Mouse (Mus musculus) ES-E14 (cell line): ENCODE data around the gene Cbx4. TPM values are rescaled to one million over a fixed set of nuclear protein-coding genes. Genes with fewer than 3 reads are reported as not detected.
A peak's percentile ranks its signal among the peaks of the same experiment; 100 is the strongest.

ENCODE experiments used
- DNase-seq: peaks from one replicate; pipeline ENCODE4 v3.0.0-alpha.2; 2013; ENCODE audit warnings: low read depth, low spot score
- H3K27ac ChIP-seq: 2 replicates; pipeline ENCODE4 v1.5.1; 2012; ENCODE audit warnings: low read depth, mild to moderate bottlenecking, low read length, moderate library complexity, mixed read lengths; ENCODE audit not compliant: poor library complexity, insufficient read depth, severe bottlenecking
- H3K36me3 ChIP-seq: 2 replicates; pipeline ENCODE4 v1.6.1; 2012; ENCODE audit warnings: mild to moderate bottlenecking, low read length, moderate library complexity, mixed read lengths; ENCODE audit not compliant: control insufficient read depth, poor library complexity, insufficient read depth, severe bottlenecking
- H3K4me1 ChIP-seq, 2 experiments: fragments of 150-350 bp in 1 of 2; sonication (generic) in 1 of 2; 2 replicates each; pipeline ENCODE4 v1.6.1; 2012; ENCODE audit warnings: low read length in 2 of 2, mild to moderate bottlenecking in 1 of 2, mixed read lengths in 1 of 2; ENCODE audit not compliant: control insufficient read depth in 2 of 2, insufficient read depth in 2 of 2, poor library complexity in 1 of 2
- H3K4me3 ChIP-seq, 2 experiments: fragments of 150-350 bp in 1 of 2; sonication (generic) in 1 of 2; 2 replicates each; pipeline ENCODE4 v1.5.1; 2012; ENCODE audit warnings: low read length in 2 of 2, low read depth in 1 of 2, mild to moderate bottlenecking in 1 of 2, mixed read lengths in 1 of 2; ENCODE audit not compliant: insufficient read depth in 1 of 2, poor library complexity in 1 of 2, severe bottlenecking in 1 of 2
- H3K9ac ChIP-seq: 2 replicates; pipeline ENCODE4 v1.6.1; 2012; ENCODE audit warnings: low read depth, mild to moderate bottlenecking, low read length, mixed read lengths; ENCODE audit not compliant: poor library complexity, insufficient read depth, severe bottlenecking
- H3K9me3 ChIP-seq: fragments of 150-350 bp; sonication (generic); 2 replicates; pipeline ENCODE4 v1.6.1; 2012; ENCODE audit warnings: low read depth, mild to moderate bottlenecking, low read length; ENCODE audit not compliant: control insufficient read depth, insufficient read depth
- CHD2 ChIP-seq: IDR thresholded peaks from 2 replicates; pipeline ENCODE4 v1.6.1; 2014; ENCODE audit warnings: mild to moderate bottlenecking, low read depth, low read length, inconsistent platforms
- HCFC1 ChIP-seq: IDR thresholded peaks from 2 replicates; pipeline ENCODE4 v1.6.1; 2012; ENCODE audit warnings: low read length, inconsistent platforms, borderline replicate concordance; ENCODE audit not compliant: insufficient read depth
- MAFK ChIP-seq: IDR thresholded peaks from 2 replicates; pipeline ENCODE4 v1.6.1; 2014; ENCODE audit warnings: mild to moderate bottlenecking, low read depth, low read length, inconsistent platforms; ENCODE audit not compliant: insufficient read depth
- ZC3H11A ChIP-seq: IDR thresholded peaks from 2 replicates; pipeline ENCODE4 v1.6.1; 2012; ENCODE audit warnings: low read depth, mild to moderate bottlenecking, inconsistent platforms, low read length, borderline replicate concordance
- ZNF384 ChIP-seq: IDR thresholded peaks from 2 replicates; pipeline ENCODE4 v1.6.1; 2012; ENCODE audit warnings: low read depth, low read length, inconsistent platforms
- in situ Hi-C, 2 experiments: fragments of 600-800 bp; cut with MboI; formaldehyde crosslinking; loops; one replicate each; pipeline ENCODE4 v1.15.1; 2025; ENCODE audit warnings: low sequenced_read_pairs in 2 of 2, inconsistent platforms in 1 of 2; ENCODE audit not compliant: unreplicated experiment in 2 of 2
- total RNA-seq: library from RNA; depleted of rRNA; stranded (reverse); fragments of 300-350 nt; gene quantifications from 2 replicates; pipeline ENCODE4 v1.2.3, GENCODE M21; 2012

Gene Cbx4
- total RNA-seq, 1 experiment, result 1.8 TPM

GRCm38 (mm10) chr11:119095441-119095840 lies 9.4 kb upstream of the Cbx4 start:
- DNase-seq, result no peak
- TF ChIP-seq CHD2 (no peak), ZNF384 (no peak), ZC3H11A (no peak), MAFK (no peak), HCFC1 (no peak)
- no peaks in the 10 kb centered on the region for H3K36me3 ChIP-seq
- H3K4me3 ChIP-seq, result no peak overlapping the region
- H3K9ac ChIP-seq, result no peak overlapping the region
- H3K4me1 ChIP-seq, result peaks cover 0 to 3% of the 10 kb centered on the region in 2 experiments; a peak in 1 of 4 replicates
- no peak overlapping the region for H3K27ac ChIP-seq
- in situ Hi-C loops, result loop anchor here in 1 of 2 experiments (25.0 kb wide), 1 partner anchor 1142 kb away; the partner anchor contains the start of gene Bahcc1
- H3K9me3 ChIP-seq, result no peaks in the 10 kb centered on the region

GRCm38 (mm10) chr11:119093322-119093721 lies 7.3 kb upstream of the Cbx4 start:
- no peaks in the 10 kb centered on the region for H3K9me3 ChIP-seq

GRCm38 (mm10) chr11:119092286-119092685 lies 6.3 kb upstream of the Cbx4 start:
- no peak for DNase-seq
- Histone ChIP-seq H3K4me1 (peaks cover 0 to 4% of the 10 kb centered on the region in 2 experiments; a peak in 1 of 4 replicates), H3K27ac (no peak overlapping the region), H3K4me3 (no peak overlapping the region), H3K9ac (no peak overlapping the region), H3K36me3 (no peaks in the 10 kb centered on the region), H3K9me3 (no peaks in the 10 kb centered on the region)
- in situ Hi-C loops, result loop anchor here in 1 of 2 experiments (25.0 kb wide), 1 partner anchor 1145 kb away; the partner anchor contains the start of gene Bahcc1
- no peak for TF ChIP-seq ZNF384
- no peak for TF ChIP-seq ZC3H11A
- TF ChIP-seq HCFC1, result no peak
- TF ChIP-seq MAFK, result no peak
- TF ChIP-seq CHD2, result no peak

More at GRCm38 (mm10) chr11:119093322-119093721, 7.3 kb upstream of the Cbx4 start:
- in situ Hi-C loops, result loop anchor here in 1 of 2 experiments (25.0 kb wide), 1 partner anchor 1144 kb away; the partner anchor contains the start of gene Bahcc1
- DNase-seq, result no peak
- no peaks in the 10 kb centered on the region for H3K36me3 ChIP-seq
- H3K4me1 ChIP-seq, result peaks cover 0 to 3% of the 10 kb centered on the region in 2 experiments; a peak in 1 of 4 replicates
- H3K27ac ChIP-seq, result no peak overlapping the region
- no peak overlapping the region for H3K4me3 ChIP-seq
- H3K9ac ChIP-seq, result no peak overlapping the region
- TF ChIP-seq HCFC1 (no peak), MAFK (no peak), CHD2 (no peak), ZNF384 (no peak), ZC3H11A (no peak)

- H3K4me3 ChIP-seq, result peak overlapping the region; percentile 48 to 61; a peak in 2 of 4 replicates
- H3K9me3 ChIP-seq, result no peaks in the 10 kb centered on the region
- TF ChIP-seq ZC3H11A (no peak), CHD2 (no peak), HCFC1 (no peak), MAFK (no peak), ZNF384 (no peak)
- peaks cover 0 to 4% of the 10 kb centered on the region in 2 experiments; a peak in 1 of 4 replicates for H3K4me1 ChIP-seq
- in situ Hi-C loops, result loop anchor here in 1 of 2 experiments (25.0 kb wide), 1 partner anchor 1146 kb away; the partner anchor contains the start of gene Bahcc1
- H3K9ac ChIP-seq, result no peak overlapping the region
- H3K36me3 ChIP-seq, result no peaks in the 10 kb centered on the region
- no peak overlapping the region for H3K27ac ChIP-seq
- no peak for DNase-seq
Measured at GRCm38 (mm10) chr11:119091598-119091991, 5.6 kb upstream of the Cbx4 start.
